Mouse (Mus musculus) inflammation-experienced regulatory T-cells, adult 6 months (primary cell): ENCODE measurements around the gene Ocrl. TPM values are rescaled to one million over a fixed set of nuclear protein-coding genes. Genes with fewer than 3 reads are reported as not detected.

Experiments
- ATAC-seq: one replicate; pipeline ENCODE4 v1.8.0; 2017
- polyA plus RNA-seq, 3 experiments: library from polyadenylated mRNA; unstranded; fragments of 100-300 nt; shearing (Covaris generic); gene quantifications; one replicate each; pipeline ENCODE4 v1.2.1; 2017

Ocrl gene
- 1 to 10 TPM; 4.5 to 8.4 (median 7.4) TPM for polyA plus RNA-seq

DNA sequence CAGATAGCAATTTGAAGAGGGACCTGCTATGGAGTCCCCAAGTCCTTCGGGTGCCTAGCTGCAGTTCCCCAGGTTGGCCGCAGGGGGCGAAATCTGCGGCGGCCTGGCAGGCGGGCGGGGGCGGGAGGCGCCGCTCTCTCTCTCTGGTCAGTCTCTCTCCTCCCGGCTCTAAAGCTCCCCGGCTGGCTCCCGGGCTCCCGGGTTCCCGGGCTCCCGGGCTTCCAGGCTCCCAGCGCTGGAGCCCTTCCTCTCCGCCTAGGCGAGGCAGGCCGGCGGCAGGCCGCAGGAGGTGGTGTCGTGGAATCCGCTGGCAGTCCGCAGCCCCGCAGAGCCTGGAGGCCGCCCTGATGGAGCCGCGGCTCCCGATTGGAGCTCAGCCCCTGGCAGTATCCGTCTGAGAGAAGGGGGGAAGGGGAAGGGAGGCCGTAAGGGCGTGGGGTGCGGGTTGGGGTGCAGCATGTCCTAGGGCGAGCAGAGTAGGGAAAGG, at the start of gene Ocrl:
Gene Ocrl, plus strand, starts transcription at position 82 of the 487 bp plus-strand sequence.
- ATAC-seq = peak; percentile 83

DNA sequence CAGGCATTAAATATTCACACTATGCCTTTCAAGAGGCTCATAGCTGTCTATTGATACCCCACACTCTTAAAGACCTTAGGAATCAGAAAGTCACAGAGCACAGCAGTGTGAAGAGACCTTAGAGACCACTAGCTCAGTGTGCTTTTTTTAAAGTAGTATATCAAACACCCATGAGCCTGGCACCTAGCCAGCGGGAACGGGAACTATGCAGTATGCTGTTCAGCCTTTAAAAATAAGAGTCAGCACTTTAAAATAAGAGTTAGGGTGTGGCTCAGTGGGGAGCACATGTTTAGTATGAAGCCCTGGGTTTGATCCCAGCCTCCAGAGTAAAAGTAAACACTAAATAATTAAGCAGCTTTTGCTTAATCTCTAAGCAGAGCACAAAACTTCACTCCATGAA, 32.1 kb upstream of the Ocrl start:
- no peak for ATAC-seq

GRCm38 (mm10) chrX:47882813-47883212, 29.4 kb upstream of the Ocrl start:
- ATAC-seq = no peak

- no peak for ATAC-seq
Measured at GRCm38 (mm10) chrX:47887401-47887800, 24.8 kb upstream of the Ocrl start.

GRCm38 (mm10) chrX:47891243-47891906, 20.8 kb upstream of the Ocrl start:
- no peak for ATAC-seq

- no peak for ATAC-seq
Measured at GRCm38 (mm10) chrX:47891907-47892430, 20.2 kb upstream of the Ocrl start.

DNA sequence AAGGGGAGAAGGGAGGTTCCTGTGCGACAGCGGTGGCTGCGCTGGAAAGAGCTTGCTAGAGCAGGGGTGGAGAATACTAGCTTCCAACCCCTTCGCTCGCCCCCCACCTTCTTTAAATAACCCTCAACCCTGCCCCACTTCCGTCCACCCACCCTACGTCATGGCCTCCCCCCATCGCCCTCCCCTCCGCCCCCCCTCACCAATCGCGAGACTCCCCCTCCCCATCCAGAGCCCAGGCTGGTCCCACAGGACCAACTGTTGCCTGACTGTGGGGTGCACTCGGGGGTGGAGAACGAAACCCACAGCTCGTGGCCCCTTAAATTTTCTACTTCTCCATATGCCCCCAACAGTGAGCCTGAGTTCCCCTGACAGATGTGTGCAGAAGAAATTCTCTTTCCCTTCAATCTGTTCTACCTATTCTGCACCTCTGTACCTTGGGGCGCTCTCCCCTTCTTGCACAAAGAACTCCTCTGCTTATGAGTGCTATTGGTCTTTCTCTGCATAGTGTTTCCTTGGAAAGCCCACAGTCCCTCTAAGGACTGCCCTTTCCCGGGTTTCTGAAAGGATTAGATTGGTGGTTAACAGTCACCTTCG, 19.7 kb upstream of the Ocrl start, which contains the start of gene Smarca1:
Gene Smarca1, minus strand, starts transcription at position 544 of the 594 bp plus-strand sequence.
- no peak for ATAC-seq

DNA sequence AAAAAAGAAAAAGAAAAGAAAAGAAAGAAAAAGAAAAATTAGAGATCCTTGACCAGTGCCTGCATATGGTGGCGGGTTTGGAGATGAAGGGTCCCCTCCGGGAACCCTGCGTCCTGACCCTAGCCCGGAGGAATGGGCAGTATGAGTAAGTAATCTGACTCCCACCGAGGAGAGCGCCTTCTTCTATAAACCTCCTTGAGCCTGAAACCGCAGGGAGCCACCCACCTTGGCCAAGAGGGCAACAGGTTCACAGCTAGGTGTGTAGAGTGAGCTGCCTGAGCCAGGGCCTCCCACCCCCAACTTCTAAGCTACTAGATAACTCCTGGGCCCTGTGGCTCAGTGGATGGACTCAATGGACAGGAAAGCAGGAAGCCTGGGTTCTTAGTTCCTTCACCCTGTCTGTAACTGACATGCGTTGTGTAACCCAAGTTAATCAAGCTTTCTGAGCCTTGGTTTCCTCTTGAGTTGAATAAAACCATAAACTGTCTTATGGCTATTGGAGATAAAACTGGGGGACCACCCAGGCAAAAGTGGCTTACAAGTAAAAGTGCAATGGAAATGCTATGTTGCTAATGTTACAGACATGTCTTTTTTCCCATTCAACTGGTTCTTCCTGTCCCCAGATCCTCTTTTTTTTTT, 836 bp downstream of the Ocrl start:
- ATAC-seq = no peak

DNA sequence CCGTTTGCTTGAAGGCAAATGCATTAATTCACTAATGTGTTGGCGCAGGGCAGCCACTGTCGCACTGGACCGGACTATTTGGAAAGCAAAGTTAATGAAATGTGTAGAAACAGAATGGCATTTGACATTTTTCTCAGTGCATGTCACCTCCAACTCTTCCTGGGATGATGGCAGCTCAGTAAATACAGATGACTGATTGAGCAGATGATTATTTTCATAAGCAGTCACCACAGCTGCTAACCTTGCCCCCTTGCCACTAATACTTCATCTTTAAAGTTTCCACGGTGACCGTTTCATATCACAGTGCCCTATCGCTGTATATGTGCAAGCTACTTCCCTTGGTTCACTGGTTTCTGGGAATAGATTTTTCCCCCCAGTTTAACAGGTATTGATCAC, 1.4 kb downstream of the Ocrl start:
- no peak for ATAC-seq

- no peak for ATAC-seq
Measured at GRCm38 (mm10) chrX:47916831-47917230, 4.6 kb downstream of the Ocrl start.

DNA sequence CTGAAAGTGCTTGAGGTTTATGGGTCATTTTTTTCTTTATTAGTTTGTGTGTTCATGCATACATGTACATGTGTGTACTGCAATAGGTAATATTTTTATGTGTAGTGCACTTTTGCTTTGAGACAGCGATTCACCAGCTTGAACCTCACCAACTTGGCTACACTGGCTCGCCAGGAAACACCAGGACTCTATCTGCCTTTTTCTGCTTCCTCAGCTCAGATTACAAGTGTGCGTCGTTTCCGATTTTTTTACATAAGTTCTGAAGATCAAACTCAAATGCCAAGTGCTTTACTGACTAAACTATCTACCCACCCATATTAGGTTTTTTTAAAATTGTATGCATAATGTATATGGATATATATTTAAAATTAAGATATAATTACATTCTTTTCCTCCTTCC, 8.4 kb downstream of the Ocrl start:
- ATAC-seq = no peak

GRCm38 (mm10) chrX:47927981-47928380, 15.8 kb downstream of the Ocrl start:
- no peak for ATAC-seq

GRCm38 (mm10) chrX:47930449-47930848, 18.3 kb downstream of the Ocrl start:
- no peak for ATAC-seq

DNA sequence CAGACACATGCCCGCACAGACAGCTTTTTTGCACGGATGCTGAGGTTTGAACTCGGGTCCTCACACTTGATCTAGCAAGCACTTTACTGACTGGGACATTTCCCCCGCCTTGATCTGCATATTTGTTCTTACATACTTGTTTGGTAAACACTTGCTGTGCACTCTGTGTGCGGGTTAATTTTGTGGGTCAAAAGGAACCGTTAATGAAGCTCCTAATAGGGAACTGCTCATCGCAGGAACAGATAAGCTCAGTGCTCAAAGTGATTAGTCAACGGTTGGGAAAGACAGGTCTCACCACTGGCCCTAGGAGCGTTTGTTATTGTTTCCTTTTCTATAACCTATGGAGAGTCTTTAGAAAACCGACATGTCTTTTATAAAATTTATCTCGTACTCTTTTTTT, 22.2 kb downstream of the Ocrl start:
- ATAC-seq = no peak

GRCm38 (mm10) chrX:47936885-47937284, 24.7 kb downstream of the Ocrl start:
- no peak for ATAC-seq

- ATAC-seq = no peak
Measured at GRCm38 (mm10) chrX:47937740-47938139, 25.6 kb downstream of the Ocrl start.

- no peak for ATAC-seq
Measured at GRCm38 (mm10) chrX:47949729-47950128, 37.5 kb downstream of the Ocrl start.

GRCm38 (mm10) chrX:47962579-47962978, 50.4 kb downstream of the Ocrl start:
- no peak for ATAC-seq

- ATAC-seq = no peak
Measured at GRCm38 (mm10) chrX:47970371-47970770, 58.2 kb downstream of the Ocrl start.

GRCm38 (mm10) chrX:47970864-47971263, 58.7 kb downstream of the Ocrl start:
- no peak for ATAC-seq

GRCm38 (mm10) chrX:47971366-47972128, 59.4 kb downstream of the Ocrl start:
- ATAC-seq = no peak

DNA sequence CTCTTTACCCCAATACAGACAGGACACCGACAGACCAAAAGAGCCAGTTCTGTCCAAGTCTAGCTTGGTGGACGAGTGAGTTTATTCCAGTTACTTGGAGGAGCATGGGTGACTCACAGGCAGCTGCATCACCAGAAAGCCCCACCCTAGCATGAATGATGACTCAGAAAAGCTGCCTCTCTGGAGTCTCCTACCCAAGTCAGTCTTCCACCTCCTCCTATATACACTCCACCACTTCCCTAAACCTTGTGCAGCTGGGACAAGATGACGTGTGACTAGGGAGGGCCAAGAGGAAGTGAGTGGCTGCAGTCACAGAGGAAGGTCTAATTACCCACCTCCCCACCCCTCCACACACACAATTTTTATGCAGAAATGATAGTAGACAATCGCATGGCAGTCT, 64.4 kb downstream of the Ocrl start:
- ATAC-seq = no peak

DNA sequence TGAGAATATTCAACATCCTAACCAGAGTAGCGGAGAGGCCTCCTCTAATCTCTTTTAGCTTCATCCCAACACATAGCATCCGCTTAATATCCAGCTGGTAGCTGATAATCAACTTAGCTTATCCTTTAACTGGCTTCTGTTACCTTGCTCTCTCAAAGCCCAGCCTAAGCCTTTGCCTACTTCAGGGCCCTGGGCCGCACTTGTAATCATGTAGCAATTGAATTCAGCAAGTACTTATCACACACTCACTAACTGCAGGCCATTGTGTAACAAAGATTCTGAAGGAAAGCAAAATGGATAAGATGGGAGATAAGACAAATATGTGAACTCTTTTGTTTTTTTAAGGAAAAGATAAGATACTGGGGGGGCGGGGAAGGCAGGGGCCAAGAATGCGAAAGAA, 64.9 kb downstream of the Ocrl start:
- no peak for ATAC-seq
